Mouse (Mus musculus) frontal cortex, postnatal 10 days (tissue): ENCODE measurements around the gene Man2b2.

Experiments used
- DNase-seq, 2 experiments: peaks; one replicate each; pipeline ENCODE4 v3.0.0; 2022; ENCODE audit warnings: low spot score in 2 of 2, mixed read lengths in 1 of 2

The Man2b2 gene

DNA sequence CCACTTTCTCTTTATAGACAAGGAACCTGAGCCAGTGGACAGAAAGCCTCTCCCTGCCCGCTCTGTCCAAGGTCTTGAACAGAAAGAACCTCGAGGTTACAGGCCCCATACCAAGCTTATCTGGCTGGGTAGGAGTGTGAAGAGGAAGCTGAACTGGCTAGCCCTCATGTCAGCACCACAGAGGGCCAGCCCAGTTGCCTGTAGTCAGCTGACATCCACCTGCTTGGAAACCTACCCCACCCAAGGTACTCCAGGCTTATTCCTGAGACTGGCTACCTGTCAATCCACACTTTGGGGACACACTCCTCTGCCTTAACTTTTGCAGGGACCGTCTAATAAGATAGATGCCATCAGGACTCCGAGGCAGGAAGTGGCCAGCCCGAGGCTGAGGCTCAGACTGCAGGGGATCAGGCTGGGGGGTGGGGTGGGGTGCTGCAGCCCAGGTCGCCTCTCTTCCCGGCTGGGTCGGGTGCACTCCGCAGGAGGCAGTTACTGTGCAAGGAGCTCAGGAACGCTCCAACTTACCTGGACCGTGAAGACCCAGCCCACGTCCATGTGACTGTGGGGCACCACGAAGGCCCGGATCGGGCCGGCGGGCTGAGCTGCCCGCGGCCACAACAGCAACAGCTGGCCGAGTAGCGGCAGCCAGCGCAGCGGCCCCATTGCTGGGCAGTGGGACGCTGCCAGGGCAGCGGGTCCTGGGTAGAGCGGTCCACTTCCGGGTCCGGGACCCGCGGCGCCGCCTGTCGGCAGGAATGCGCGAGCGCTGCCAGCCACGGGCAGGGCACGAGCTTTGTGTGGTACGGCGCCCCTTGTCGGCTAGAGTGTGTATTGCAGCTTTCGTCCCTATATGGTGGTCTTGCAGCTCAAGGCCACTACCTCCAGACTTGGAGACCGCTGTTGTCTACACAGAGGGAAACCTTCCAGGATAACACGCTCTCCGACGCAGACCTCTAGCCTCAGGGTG is at the start of gene Man2b2:
Gene Man2b2 (minus strand): TSS at position 741 of the 967 bp plus-strand sequence.
- peak; percentile 80 to 87 for DNase-seq

GRCm38 (mm10) chr5:36878801-36879200 is 48.3 kb upstream of the Man2b2 start:
- no peak for DNase-seq

GRCm38 (mm10) chr5:36877641-36878040 is 47.2 kb upstream of the Man2b2 start:
- DNase-seq, result no peak

GRCm38 (mm10) chr5:36876777-36877396 is 46.4 kb upstream of the Man2b2 start:
- no peak for DNase-seq

DNA sequence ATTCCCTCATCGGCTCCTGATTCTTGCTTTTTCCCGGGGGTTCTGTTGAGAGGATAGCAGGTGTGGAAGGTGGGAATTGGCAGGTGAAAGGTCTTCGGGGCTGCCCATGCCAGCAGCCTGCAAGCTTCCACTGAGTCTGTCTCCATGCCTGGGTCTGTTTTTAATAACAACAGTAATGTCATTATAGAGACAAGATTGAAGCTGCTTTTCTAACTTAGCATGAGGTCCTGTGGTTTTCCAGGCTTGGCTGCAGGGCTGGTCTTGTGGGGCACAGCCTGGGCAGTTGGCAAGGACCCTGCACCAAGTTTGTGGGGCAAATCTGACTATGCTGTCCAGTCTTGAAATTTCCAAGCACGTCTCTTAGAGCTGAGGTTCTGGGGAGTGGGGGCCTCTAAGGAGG is 45.5 kb upstream of the Man2b2 start:
- no peak for DNase-seq

DNA sequence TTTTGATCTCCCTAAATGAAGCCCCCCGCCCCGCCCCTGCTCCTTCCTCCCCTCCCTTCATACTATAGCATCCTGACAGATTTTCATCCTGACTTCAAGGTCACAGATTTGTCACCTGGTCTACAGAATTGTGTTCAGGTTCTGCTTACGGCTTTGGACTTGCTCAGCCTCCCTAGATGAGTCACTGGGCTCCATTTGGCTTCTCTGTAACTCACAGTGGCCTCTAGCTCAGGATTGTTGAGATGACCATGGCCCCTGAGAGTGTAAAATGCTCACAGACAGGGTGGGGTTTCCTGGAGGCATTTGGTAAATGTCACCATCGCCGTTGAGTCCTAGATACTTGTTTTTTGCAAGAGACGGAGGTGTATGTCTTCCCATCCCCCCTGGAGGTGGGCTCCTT is 40.5 kb upstream of the Man2b2 start:
- DNase-seq, result no peak

- DNase-seq, result peak in 1 of 2 experiments; percentile 57
These were observed 39.3 kb upstream of the Man2b2 start for GRCm38 (mm10) chr5:36869578-36870236.

GRCm38 (mm10) chr5:36869186-36869577 is 38.7 kb upstream of the Man2b2 start:
- DNase-seq, result no peak

GRCm38 (mm10) chr5:36868266-36869090 is 38.0 kb upstream of the Man2b2 start, which contains the start of gene Ppp2r2c:
TSS of gene Ppp2r2c (plus strand) at chr5:36868513.
- peak in 1 of 2 experiments; percentile 41 for DNase-seq

GRCm38 (mm10) chr5:36867561-36867960 is 37.1 kb upstream of the Man2b2 start:
- DNase-seq, result no peak

GRCm38 (mm10) chr5:36866701-36867250 is 36.3 kb upstream of the Man2b2 start:
- no peak for DNase-seq

GRCm38 (mm10) chr5:36861084-36861483 is 30.6 kb upstream of the Man2b2 start:
- DNase-seq, result no peak

DNA sequence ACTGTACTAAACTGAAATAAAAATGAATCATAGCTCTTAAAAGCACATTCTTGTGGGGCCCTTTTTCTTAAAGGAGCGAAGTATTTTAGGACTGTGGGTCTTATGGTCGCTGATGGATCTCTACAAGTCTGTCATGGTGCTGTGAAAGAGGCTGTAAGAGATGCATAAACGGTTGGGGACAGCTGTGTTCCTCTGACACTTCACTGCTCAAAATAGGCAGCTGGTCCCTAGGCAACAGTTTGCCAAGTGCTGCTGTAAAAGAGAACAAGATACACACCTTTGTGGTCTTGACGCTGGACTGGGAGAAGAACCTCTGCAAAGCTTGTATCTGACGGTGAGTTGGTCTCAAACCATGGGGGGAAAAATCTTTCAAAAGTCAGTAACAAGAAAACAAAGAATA is 27.1 kb upstream of the Man2b2 start:
- no peak for DNase-seq

- DNase-seq, result no peak
These were observed 26.1 kb upstream of the Man2b2 start for GRCm38 (mm10) chr5:36856529-36856928.

- DNase-seq, result no peak
These were observed 24.7 kb upstream of the Man2b2 start for GRCm38 (mm10) chr5:36855180-36855579.

DNA sequence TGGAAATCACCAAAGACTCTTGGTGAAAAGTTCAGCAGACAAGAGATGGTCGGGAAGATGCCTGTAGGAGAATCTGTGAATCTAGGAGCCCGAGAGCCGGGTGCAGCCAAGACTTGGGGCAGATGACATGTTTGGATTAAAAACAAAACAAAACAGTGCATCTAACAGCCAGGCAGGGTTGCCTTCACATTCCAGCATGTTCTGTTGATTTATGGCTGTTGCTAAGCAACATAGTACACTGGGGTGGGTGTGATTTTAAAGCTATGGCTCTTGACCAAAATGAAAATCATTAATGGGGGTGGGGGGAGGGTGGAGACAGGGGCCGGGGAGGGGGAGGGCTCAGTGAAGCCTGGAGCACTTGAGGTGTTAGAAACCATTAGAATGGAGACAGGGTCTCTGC is 21.1 kb upstream of the Man2b2 start:
- no peak for DNase-seq

- no peak for DNase-seq
These were observed 14.0 kb upstream of the Man2b2 start for GRCm38 (mm10) chr5:36844490-36844889.

GRCm38 (mm10) chr5:36841701-36842100 is 11.2 kb upstream of the Man2b2 start:
- DNase-seq, result no peak

DNA sequence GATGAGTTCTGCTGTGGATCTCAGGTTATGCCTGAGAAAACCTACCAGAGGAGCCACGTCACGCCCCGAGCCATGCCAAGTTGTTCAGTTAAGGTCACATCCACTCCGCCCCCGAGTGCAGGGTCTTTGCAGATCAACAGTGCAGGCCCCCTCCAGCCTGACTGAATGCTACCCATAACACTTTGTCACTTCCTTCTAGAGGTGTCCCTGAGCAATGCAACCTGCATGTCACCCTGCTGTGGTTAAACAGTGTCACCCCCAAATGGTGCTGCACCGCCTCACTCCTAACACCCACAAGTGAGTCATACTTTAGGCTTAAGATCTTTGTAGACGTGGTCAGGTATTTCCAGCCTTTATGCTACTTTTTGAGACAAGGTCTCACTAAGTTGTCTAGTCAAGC is 9.6 kb upstream of the Man2b2 start:
- no peak for DNase-seq

- DNase-seq, result no peak
These were observed 9.1 kb upstream of the Man2b2 start for GRCm38 (mm10) chr5:36839602-36840001.

- DNase-seq, result peak; percentile 42 to 59
These were observed 8.6 kb upstream of the Man2b2 start for GRCm38 (mm10) chr5:36839032-36839431.
